Mouse (Mus musculus) brain, embryonic 14.5 days (tissue): ENCODE data around the gene Acer3.

Experiments used
- CTCF ChIP-seq: fragments of 200-500 bp; IDR thresholded peaks from 2 replicates; pipeline ENCODE4 v1.5.1; 2012; ENCODE audit warnings: inconsistent platforms, mild to moderate bottlenecking, moderate library complexity, borderline replicate concordance; ENCODE audit not compliant: insufficient read depth, insufficient read length; ENCODE audit errors: extremely low read depth
- POLR2A ChIP-seq: fragments of 200-500 bp; IDR thresholded peaks from 2 replicates; pipeline ENCODE4 v1.6.1; 2012; ENCODE audit warnings: mild to moderate bottlenecking, inconsistent platforms, borderline replicate concordance; ENCODE audit not compliant: poor library complexity, insufficient read depth, insufficient read length, severe bottlenecking; ENCODE audit errors: extremely low read depth

- TF ChIP-seq POLR2A (no peak), CTCF (no peak)
These were observed 148.3 kb downstream of the Acer3 start for GRCm38 (mm10) chr7:98172661-98173060.
